Mouse (Mus musculus): ENCODE measurements around the gene Sf3a1. TPM values are rescaled to one million over a fixed set of nuclear protein-coding genes. Genes with fewer than 3 reads are reported as not detected.
A peak's percentile ranks its signal among the peaks of the same experiment; 100 is the strongest.

Gene Sf3a1
- total RNA-seq, 1 experiment from 2014 or later = 48.0 TPM

GRCm38 (mm10) chr11:4201981-4202700, 42.0 kb downstream of the Sf3a1 start:
- no peak for ATAC-seq (replicated peaks in 1 of 2; ENCODE audit: insufficient read depth in 1 of 2, low FRiP score in 2 of 2, low TSS enrichment in 1 of 2, low read depth in 1 of 2, poor library complexity in 2 of 2, severe bottlenecking in 2 of 2)

- no peak for ATAC-seq (replicated peaks in 1 of 2; ENCODE audit: insufficient read depth in 1 of 2, low FRiP score in 2 of 2, low TSS enrichment in 1 of 2, low read depth in 1 of 2, poor library complexity in 2 of 2, severe bottlenecking in 2 of 2)
Measured at GRCm38 (mm10) chr11:4202995-4203704, 43.0 kb downstream of the Sf3a1 start.

GRCm38 (mm10) chr11:4203705-4204074, 43.5 kb downstream of the Sf3a1 start:
- ATAC-seq (replicated peaks in 1 of 2; ENCODE audit: insufficient read depth in 1 of 2, low FRiP score in 2 of 2, low TSS enrichment in 1 of 2, low read depth in 1 of 2, poor library complexity in 2 of 2, severe bottlenecking in 2 of 2) = peak in 1 of 2 experiments; percentile 55; a peak in 1 of 4 replicates

GRCm38 (mm10) chr11:4205097-4205655, 45.0 kb downstream of the Sf3a1 start:
- no peak for ATAC-seq (replicated peaks in 1 of 2; ENCODE audit: insufficient read depth in 1 of 2, low FRiP score in 2 of 2, low TSS enrichment in 1 of 2, low read depth in 1 of 2, poor library complexity in 2 of 2, severe bottlenecking in 2 of 2)

- no peak for ATAC-seq (replicated peaks in 1 of 2; ENCODE audit: insufficient read depth in 1 of 2, low FRiP score in 2 of 2, low TSS enrichment in 1 of 2, low read depth in 1 of 2, poor library complexity in 2 of 2, severe bottlenecking in 2 of 2)
Measured at GRCm38 (mm10) chr11:4205951-4206350, 45.8 kb downstream of the Sf3a1 start.

GRCm38 (mm10) chr11:4206563-4206962, 46.4 kb downstream of the Sf3a1 start:
- peak; percentile 40 to 55; a peak in 3 of 4 replicates for ATAC-seq (replicated peaks in 1 of 2; ENCODE audit: insufficient read depth in 1 of 2, low FRiP score in 2 of 2, low TSS enrichment in 1 of 2, low read depth in 1 of 2, poor library complexity in 2 of 2, severe bottlenecking in 2 of 2)

GRCm38 (mm10) chr11:4207655-4208054, 47.5 kb downstream of the Sf3a1 start:
- no peak for ATAC-seq (replicated peaks in 1 of 2; ENCODE audit: insufficient read depth in 1 of 2, low FRiP score in 2 of 2, low TSS enrichment in 1 of 2, low read depth in 1 of 2, poor library complexity in 2 of 2, severe bottlenecking in 2 of 2)

GRCm38 (mm10) chr11:4209556-4209955, 49.4 kb downstream of the Sf3a1 start:
- no peak; a peak in 1 of 4 replicates for ATAC-seq (replicated peaks in 1 of 2; ENCODE audit: insufficient read depth in 1 of 2, low FRiP score in 2 of 2, low TSS enrichment in 1 of 2, low read depth in 1 of 2, poor library complexity in 2 of 2, severe bottlenecking in 2 of 2)

- ATAC-seq (replicated peaks in 1 of 2; ENCODE audit: insufficient read depth in 1 of 2, low FRiP score in 2 of 2, low TSS enrichment in 1 of 2, low read depth in 1 of 2, poor library complexity in 2 of 2, severe bottlenecking in 2 of 2) = no peak
Measured at GRCm38 (mm10) chr11:4210786-4211185, 50.6 kb downstream of the Sf3a1 start.

GRCm38 (mm10) chr11:4213107-4213506, 53.0 kb downstream of the Sf3a1 start:
- no peak for ATAC-seq (replicated peaks in 1 of 2; ENCODE audit: insufficient read depth in 1 of 2, low FRiP score in 2 of 2, low TSS enrichment in 1 of 2, low read depth in 1 of 2, poor library complexity in 2 of 2, severe bottlenecking in 2 of 2)

- no peak for ATAC-seq (replicated peaks in 1 of 2; ENCODE audit: insufficient read depth in 1 of 2, low FRiP score in 2 of 2, low TSS enrichment in 1 of 2, low read depth in 1 of 2, poor library complexity in 2 of 2, severe bottlenecking in 2 of 2)
Measured at GRCm38 (mm10) chr11:4214572-4214971, 54.4 kb downstream of the Sf3a1 start.

- ATAC-seq (replicated peaks in 1 of 2; ENCODE audit: insufficient read depth in 1 of 2, low FRiP score in 2 of 2, low TSS enrichment in 1 of 2, low read depth in 1 of 2, poor library complexity in 2 of 2, severe bottlenecking in 2 of 2) = no peak
Measured at GRCm38 (mm10) chr11:4215061-4215460, 54.9 kb downstream of the Sf3a1 start.

GRCm38 (mm10) chr11:4216248-4217000, 56.3 kb downstream of the Sf3a1 start:
- ATAC-seq (replicated peaks in 1 of 2; ENCODE audit: insufficient read depth in 1 of 2, low FRiP score in 2 of 2, low TSS enrichment in 1 of 2, low read depth in 1 of 2, poor library complexity in 2 of 2, severe bottlenecking in 2 of 2) = peak; percentile 26 to 30; a peak in 3 of 4 replicates

GRCm38 (mm10) chr11:4217914-4218629, 57.9 kb downstream of the Sf3a1 start, which contains the start of gene Castor1:
Gene Castor1, plus strand, starts transcription at chr11:4218225.
- ATAC-seq (replicated peaks in 1 of 2; ENCODE audit: insufficient read depth in 1 of 2, low FRiP score in 2 of 2, low TSS enrichment in 1 of 2, low read depth in 1 of 2, poor library complexity in 2 of 2, severe bottlenecking in 2 of 2) = peak; percentile 80 to 86

- ATAC-seq (replicated peaks in 1 of 2; ENCODE audit: insufficient read depth in 1 of 2, low FRiP score in 2 of 2, low TSS enrichment in 1 of 2, low read depth in 1 of 2, poor library complexity in 2 of 2, severe bottlenecking in 2 of 2) = no peak
Measured at GRCm38 (mm10) chr11:4218637-4219036, 58.5 kb downstream of the Sf3a1 start.

GRCm38 (mm10) chr11:4219317-4219751, 59.2 kb downstream of the Sf3a1 start:
- ATAC-seq (replicated peaks in 1 of 2; ENCODE audit: insufficient read depth in 1 of 2, low FRiP score in 2 of 2, low TSS enrichment in 1 of 2, low read depth in 1 of 2, poor library complexity in 2 of 2, severe bottlenecking in 2 of 2) = no peak

- ATAC-seq (replicated peaks in 1 of 2; ENCODE audit: insufficient read depth in 1 of 2, low FRiP score in 2 of 2, low TSS enrichment in 1 of 2, low read depth in 1 of 2, poor library complexity in 2 of 2, severe bottlenecking in 2 of 2) = no peak
Measured at GRCm38 (mm10) chr11:4219908-4220307, 59.8 kb downstream of the Sf3a1 start.

Measured in hematopoietic stem cell, adult 5-6 weeks (primary cell).